Mouse (Mus musculus): ENCODE measurements at regions not wholly inside any gene's neighbourhood (a gene's known extent, or its start where the extent isn't known, plus 50 kb on each side); places are given as distances from the start of the nearest gene placed in this dataset.

DNA sequence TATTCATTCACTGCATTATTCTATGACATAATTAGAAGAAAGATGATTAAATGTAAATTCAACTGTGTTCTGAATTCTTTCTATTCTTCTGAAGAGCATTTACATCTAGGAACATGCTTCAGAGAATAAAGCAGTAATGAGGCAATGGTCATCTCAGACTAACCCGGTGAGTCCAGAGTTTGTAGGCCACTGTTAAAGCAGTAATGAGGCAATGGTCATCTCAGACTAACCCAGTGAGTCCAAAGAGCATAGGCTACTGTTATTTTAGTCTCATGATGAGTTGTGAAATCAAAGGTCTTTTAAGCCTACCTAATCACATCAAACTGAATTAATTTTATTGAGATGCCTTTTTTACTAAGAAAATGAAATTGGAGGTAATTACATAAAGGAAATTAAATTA, 554.6 kb downstream of the Trib2 start:
- Histone ChIP-seq H3K4me3 (no peak overlapping the region), H3K27ac (replicated peaks) (no peak overlapping the region), H3K9me3 (no peaks in the 10 kb centered on the region), H3K36me3 (no peaks in the 10 kb centered on the region), H3K4me2 (replicated peaks) (no peak overlapping the region), H3K27me3 (no peaks in the 10 kb centered on the region), H3K9ac (replicated peaks) (no peak overlapping the region), H3K4me1 (no peaks in the 10 kb centered on the region)
- 90% methylated on average over 1 of the region's 1 CpGs for WGBS
- ATAC-seq (replicated peaks): no peak

DNA sequence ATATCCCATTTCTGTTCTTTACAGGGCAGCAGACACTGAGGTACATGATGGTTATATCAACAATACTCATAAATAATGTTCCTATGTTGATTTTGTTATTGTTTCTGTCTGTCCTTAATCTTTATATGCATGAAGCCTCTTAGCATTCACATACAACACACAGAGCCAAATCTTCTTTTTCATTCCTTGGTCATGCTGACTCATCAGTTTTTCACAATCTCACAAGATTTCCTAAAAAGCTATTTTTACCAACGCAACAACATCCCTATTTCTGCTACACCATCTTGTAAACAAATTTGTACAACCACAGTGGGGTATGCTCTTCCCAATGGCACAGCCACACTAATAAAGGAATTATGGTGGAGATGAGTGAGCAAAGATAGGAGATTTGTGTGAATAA, 555.1 kb downstream of the Trib2 start:
- no peak overlapping the region for H3K4me3 ChIP-seq

DNA sequence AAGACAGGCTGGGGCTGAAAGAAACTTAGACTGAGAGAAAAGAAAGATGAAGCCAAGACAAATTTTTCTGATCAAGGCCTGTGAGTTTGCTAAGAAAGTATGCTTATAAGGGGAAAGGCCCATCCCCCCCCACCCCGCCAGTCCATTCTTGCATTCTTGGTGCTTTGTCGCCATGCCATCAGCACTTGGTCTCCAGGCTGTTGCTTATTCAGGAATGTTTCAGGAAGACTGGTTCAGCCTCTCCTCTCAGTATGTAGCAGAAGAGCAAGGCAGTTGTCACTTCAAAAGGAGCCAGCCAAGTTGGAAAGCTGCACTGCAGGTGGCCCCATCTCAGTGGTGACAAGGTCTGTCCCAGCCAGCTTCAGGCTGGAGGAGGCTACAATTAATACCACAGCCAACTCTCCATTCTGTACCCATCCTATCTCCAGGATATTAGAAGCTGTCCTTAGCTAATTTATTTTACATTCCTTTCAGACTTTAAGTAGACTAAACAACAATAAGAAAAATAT, 555.8 kb downstream of the Trib2 start:
- WGBS: 70% methylated on average over 2 of the region's 2 CpGs
- Histone ChIP-seq H3K9ac (replicated peaks) (no peak overlapping the region), H3K4me3 (no peak overlapping the region), H3K36me3 (no peaks in the 10 kb centered on the region), H3K4me2 (replicated peaks) (no peak overlapping the region), H3K27me3 (no peaks in the 10 kb centered on the region), H3K4me1 (no peaks in the 10 kb centered on the region), H3K27ac (replicated peaks) (no peak overlapping the region), H3K9me3 (no peaks in the 10 kb centered on the region)
- ATAC-seq (replicated peaks): no peak

More for the DNA sequence above, 555.1 kb downstream of the Trib2 start:
- Histone ChIP-seq H3K27me3 (no peaks in the 10 kb centered on the region), H3K4me1 (no peaks in the 10 kb centered on the region), H3K4me2 (replicated peaks) (no peak overlapping the region), H3K9me3 (no peaks in the 10 kb centered on the region), H3K27ac (replicated peaks) (no peak overlapping the region), H3K9ac (replicated peaks) (no peak overlapping the region), H3K36me3 (no peaks in the 10 kb centered on the region)
- WGBS: 76% methylated on average over 1 of the region's 1 CpGs
- no peak for ATAC-seq (replicated peaks)

DNA sequence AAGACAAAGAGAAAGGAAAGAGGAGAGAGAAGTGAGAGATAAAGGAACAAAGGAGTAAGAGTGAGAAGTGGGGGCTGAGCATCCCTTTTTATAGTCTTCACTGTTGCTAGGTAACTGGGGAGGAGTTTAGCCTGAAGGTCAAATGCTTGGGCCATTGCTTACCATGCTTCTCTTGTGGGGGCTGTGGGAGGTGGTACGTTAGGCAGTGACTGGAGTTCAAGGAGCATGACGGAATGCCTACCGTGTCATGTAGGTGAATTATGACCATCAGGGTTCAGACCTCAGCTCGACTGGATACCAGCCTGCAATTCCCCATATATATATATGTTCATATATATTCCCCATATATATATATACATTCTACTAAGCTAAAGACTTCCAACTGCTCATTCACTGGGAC, 571.8 kb downstream of the Trib2 start:
- no peaks in the 10 kb centered on the region for H3K27me3 ChIP-seq
- 80% methylated on average over 4 of the region's 4 CpGs for WGBS
- H3K9ac ChIP-seq (replicated peaks): no peak overlapping the region
- no peaks in the 10 kb centered on the region for H3K4me1 ChIP-seq
- H3K4me2 ChIP-seq (replicated peaks): no peak overlapping the region
- no peak overlapping the region for H3K4me3 ChIP-seq
- no peak overlapping the region for H3K27ac ChIP-seq (replicated peaks)
- no peak for ATAC-seq (replicated peaks)
- no peaks in the 10 kb centered on the region for H3K9me3 ChIP-seq
- no peaks in the 10 kb centered on the region for H3K36me3 ChIP-seq

DNA sequence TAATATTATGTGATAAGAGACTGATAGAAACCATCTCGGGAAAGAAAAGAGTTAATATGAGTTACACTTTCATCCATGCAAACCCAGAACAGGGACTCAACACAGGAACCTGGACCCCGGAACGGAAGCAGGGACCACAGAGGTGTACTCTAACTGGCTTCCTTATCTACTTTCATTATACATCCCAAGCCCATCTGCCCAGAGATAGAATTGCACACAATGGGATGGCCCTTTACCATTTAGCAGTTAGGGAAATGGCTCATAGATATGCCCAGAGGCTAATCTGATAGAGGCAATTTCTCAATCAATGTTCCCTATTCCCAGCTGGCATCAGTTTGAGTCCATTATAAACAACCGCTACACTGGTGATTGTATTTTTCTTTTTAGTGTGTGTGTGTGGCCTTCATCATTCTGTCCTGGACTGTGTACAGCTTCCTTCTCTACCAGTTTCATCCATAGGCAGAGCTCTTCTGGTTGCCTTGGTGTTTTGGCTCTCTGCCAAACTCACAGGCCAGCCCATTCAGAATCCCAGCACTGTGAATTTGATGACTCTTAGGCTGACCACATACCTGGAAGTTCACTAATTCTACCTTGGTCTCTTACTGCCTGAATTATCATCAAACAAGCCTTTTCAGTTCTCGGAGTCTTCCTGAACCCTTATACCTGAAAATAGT, 594.1 kb downstream of the Trib2 start:
- no peak overlapping the region for H3K4me2 ChIP-seq (replicated peaks)
- H3K27me3 ChIP-seq: no peaks in the 10 kb centered on the region
- H3K9me3 ChIP-seq: no peaks in the 10 kb centered on the region
- WGBS: 85% methylated on average over 5 of the region's 5 CpGs
- ATAC-seq (replicated peaks): 0 out of 2 replicates have a peak, but pooled peaks have one; percentile 58
- H3K36me3 ChIP-seq: no peaks in the 10 kb centered on the region
- H3K27ac ChIP-seq (replicated peaks): no peak overlapping the region
- peaks cover 7% of the 10 kb centered on the region; the same call in 1 of the 2 replicates for H3K4me1 ChIP-seq
- H3K9ac ChIP-seq (replicated peaks): no peak overlapping the region
- H3K4me3 ChIP-seq: no peak overlapping the region

- no peak overlapping the region for H3K9ac ChIP-seq (replicated peaks)
- no peaks in the 10 kb centered on the region for H3K27me3 ChIP-seq
- H3K36me3 ChIP-seq: no peaks in the 10 kb centered on the region
- H3K4me2 ChIP-seq (replicated peaks): peak overlapping the region; percentile 11; the same call in 1 of the 2 replicates
- ATAC-seq (replicated peaks): peak; percentile 64
- H3K9me3 ChIP-seq: no peaks in the 10 kb centered on the region
- H3K4me3 ChIP-seq: peak overlapping the region; percentile 5; the same call in 1 of the 2 replicates
- H3K4me1 ChIP-seq: peaks cover 7% of the 10 kb centered on the region; the same call in 1 of the 2 replicates
- no peak overlapping the region for H3K27ac ChIP-seq (replicated peaks)
- 10% methylated on average over 8 of the region's 8 CpGs for WGBS
Observed at GRCm38 (mm10) chr12:15218504-15218903, 598.2 kb downstream of the Trib2 start.

DNA sequence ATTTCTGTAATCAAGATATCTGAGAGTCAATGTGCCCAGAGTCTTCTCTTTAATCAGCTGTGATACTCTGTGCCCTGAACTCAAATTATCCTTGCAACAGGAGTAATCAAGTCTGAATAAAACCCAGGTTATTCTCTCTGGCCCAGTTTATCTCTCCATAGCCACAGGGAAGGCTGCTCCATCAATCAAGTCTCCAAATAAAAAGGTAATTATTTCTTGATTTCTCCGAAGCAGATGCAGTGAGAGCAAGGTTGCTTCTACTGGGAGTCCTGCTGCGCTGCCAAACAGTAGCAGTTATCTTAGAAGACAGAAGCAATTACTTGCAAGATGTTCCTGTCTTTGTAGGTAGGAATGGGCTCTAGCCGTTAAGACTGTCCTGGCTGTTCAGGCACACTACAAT, 600.5 kb downstream of the Trib2 start:
- Histone ChIP-seq H3K9me3 (no peaks in the 10 kb centered on the region), H3K4me3 (no peak overlapping the region), H3K9ac (replicated peaks) (no peak overlapping the region), H3K27ac (replicated peaks) (no peak overlapping the region), H3K27me3 (no peaks in the 10 kb centered on the region), H3K4me2 (replicated peaks) (no peak overlapping the region), H3K36me3 (no peaks in the 10 kb centered on the region), H3K4me1 (0 out of 2 replicates have a peak, but pooled peaks cover 4% of the 10 kb centered on the region)
- ATAC-seq (replicated peaks): no peak
- 52% methylated on average over 3 of the region's 3 CpGs for WGBS

GRCm38 (mm10) chr12:15174411-15175041, 642.2 kb downstream of the Trib2 start:
- Histone ChIP-seq H3K9ac (replicated peaks) (no peak overlapping the region), H3K27ac (replicated peaks) (0 out of 2 replicates have a peak overlapping the region, but pooled peaks have one; percentile 5), H3K4me3 (no peak overlapping the region), H3K36me3 (no peaks in the 10 kb centered on the region), H3K9me3 (no peaks in the 10 kb centered on the region), H3K4me1 (no peaks in the 10 kb centered on the region), H3K27me3 (no peaks in the 10 kb centered on the region), H3K4me2 (replicated peaks) (no peak overlapping the region)
- no peak for ATAC-seq (replicated peaks)
- 37% methylated on average over 6 of the region's 6 CpGs for WGBS

- H3K4me3 ChIP-seq: no peak overlapping the region
- WGBS: 84% methylated on average over 5 of the region's 5 CpGs
- H3K27me3 ChIP-seq: no peaks in the 10 kb centered on the region
- no peak overlapping the region for H3K27ac ChIP-seq (replicated peaks)
- no peak for ATAC-seq (replicated peaks)
- no peaks in the 10 kb centered on the region for H3K4me1 ChIP-seq
- H3K9me3 ChIP-seq: no peaks in the 10 kb centered on the region
- no peak overlapping the region for H3K4me2 ChIP-seq (replicated peaks)
- no peaks in the 10 kb centered on the region for H3K36me3 ChIP-seq
- no peak overlapping the region for H3K9ac ChIP-seq (replicated peaks)
Observed at GRCm38 (mm10) chr12:15162605-15163004, 654.1 kb downstream of the Trib2 start.

DNA sequence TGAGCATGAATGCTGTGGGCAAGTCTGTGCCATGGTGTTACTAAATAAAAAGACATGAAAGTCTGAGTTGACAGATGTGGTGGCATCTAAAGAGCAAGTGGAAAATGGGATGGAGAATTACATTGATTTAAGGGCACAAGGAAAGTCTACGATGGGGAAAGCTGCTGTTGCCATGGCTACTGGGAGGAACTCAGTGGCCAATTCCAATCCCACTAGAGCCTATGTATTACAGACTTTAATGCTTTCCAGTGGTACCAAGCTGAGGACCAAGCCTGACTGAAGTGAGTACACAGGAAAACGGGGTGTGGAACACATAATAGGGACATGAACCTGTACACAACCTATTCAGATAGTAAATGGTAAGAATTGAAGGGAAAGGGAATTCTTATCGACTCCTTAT, 654.9 kb downstream of the Trib2 start:
- ATAC-seq (replicated peaks): no peak
- H3K27ac ChIP-seq (replicated peaks): no peak overlapping the region
- 58% methylated on average over 3 of the region's 3 CpGs for WGBS

DNA sequence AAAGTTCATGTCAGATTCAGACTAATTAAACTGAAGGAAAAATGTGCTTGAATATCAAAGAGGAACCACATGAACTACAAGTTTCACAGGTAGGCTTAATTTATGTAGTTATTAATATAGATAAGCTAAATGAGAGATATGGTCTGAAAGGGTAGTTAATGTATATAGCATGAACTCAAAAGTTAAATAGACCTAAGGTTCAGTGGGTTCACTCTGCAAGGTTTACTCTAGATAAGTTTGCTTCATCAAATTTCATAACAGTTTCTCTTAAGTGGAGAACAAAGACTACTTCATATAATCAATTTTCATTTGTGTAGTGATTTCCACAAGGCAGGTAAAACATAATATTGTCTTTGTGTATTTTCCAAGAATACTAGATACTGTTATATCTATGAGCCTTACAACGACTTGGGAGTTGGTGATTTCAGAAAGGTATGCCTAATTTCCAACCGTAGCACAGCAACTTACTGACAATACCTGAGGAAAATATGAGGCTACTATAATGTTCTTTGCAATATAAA, 656.2 kb downstream of the Trib2 start:
- H3K4me3 ChIP-seq: no peak overlapping the region
- ATAC-seq (replicated peaks): no peak
- no peaks in the 10 kb centered on the region for H3K36me3 ChIP-seq
- no peaks in the 10 kb centered on the region for H3K4me1 ChIP-seq
- no peaks in the 10 kb centered on the region for H3K9me3 ChIP-seq
- H3K4me2 ChIP-seq (replicated peaks): no peak overlapping the region
- H3K27ac ChIP-seq (replicated peaks): no peak overlapping the region
- no peak overlapping the region for H3K9ac ChIP-seq (replicated peaks)
- no peaks in the 10 kb centered on the region for H3K27me3 ChIP-seq
- 91% methylated on average over 2 of the region's 2 CpGs for WGBS

More for the DNA sequence above, 654.9 kb downstream of the Trib2 start:
- Histone ChIP-seq H3K9me3 (no peaks in the 10 kb centered on the region), H3K36me3 (no peaks in the 10 kb centered on the region), H3K27me3 (no peaks in the 10 kb centered on the region), H3K4me1 (no peaks in the 10 kb centered on the region), H3K9ac (replicated peaks) (no peak overlapping the region), H3K4me3 (no peak overlapping the region), H3K4me2 (replicated peaks) (no peak overlapping the region)

GRCm38 (mm10) chr12:15146398-15146797, 670.3 kb downstream of the Trib2 start:
- Histone ChIP-seq H3K9ac (replicated peaks) (no peak overlapping the region), H3K4me2 (replicated peaks) (no peak overlapping the region), H3K36me3 (no peaks in the 10 kb centered on the region), H3K27ac (replicated peaks) (no peak overlapping the region), H3K9me3 (no peaks in the 10 kb centered on the region), H3K4me1 (no peaks in the 10 kb centered on the region), H3K4me3 (no peak overlapping the region), H3K27me3 (no peaks in the 10 kb centered on the region)
- ATAC-seq (replicated peaks): no peak
- WGBS: 78% methylated on average over 2 of the region's 2 CpGs
